Mouse (Mus musculus) MEL (cell line): Measurements from ENCODE around the gene BC003965.

Experiments
- E2F4 ChIP-seq: IDR thresholded peaks from 2 replicates; pipeline ENCODE4 v1.6.1; 2011; ENCODE audit warnings: low read depth, low read length, improper control_type of control experiment, borderline replicate concordance
- ELF1 ChIP-seq: IDR thresholded peaks from 2 replicates; pipeline ENCODE4 v1.6.1; 2014; ENCODE audit warnings: low read depth, mild to moderate bottlenecking, inconsistent platforms, low read length, improper control_type of control experiment, moderate library complexity
- KAT2A ChIP-seq: conservative IDR thresholded peaks from 2 replicates; pipeline ENCODE4 v1.6.1; 2012; ENCODE audit warnings: low read depth, low read length, improper control_type of control experiment, inconsistent platforms
- POLR2AphosphoS2 ChIP-seq: IDR thresholded peaks from 2 replicates; pipeline ENCODE4 v1.6.1; 2011; ENCODE audit warnings: low read length, improper control_type of control experiment

GRCm38 (mm10) chr17:25165970-25166671 is 18.2 kb upstream of the BC003965 start:
- TF ChIP-seq POLR2AphosphoS2, result no peak
- no peak for TF ChIP-seq ELF1
- TF ChIP-seq E2F4, result no peak
- TF ChIP-seq KAT2A, result no peak
